Mouse (Mus musculus): ENCODE results near the gene Gm13420.

The Gm13420 gene

DNA sequence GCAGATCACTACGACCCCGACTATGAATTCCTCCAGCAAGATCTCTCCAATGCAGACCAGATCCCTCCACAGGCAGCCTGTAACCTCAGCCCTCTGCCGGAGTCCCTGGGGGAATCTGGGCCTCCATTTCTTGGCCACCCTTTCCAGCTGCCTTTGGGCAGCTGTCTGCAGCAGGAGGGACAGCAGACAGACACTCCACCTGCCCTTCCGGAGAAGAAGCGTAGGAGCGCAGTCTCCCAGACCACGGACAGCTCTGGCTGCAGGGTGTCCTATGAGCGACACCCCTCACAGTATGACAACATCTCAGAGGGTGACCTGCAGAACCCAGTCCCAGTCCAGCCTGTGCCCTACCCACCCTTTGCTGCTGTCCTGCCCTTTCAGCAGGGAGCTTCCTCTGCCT lies 49.3 kb downstream of the Gm13420 start:
- DNase-seq (ENCODE audit: low spot score) = no peak

DNA sequence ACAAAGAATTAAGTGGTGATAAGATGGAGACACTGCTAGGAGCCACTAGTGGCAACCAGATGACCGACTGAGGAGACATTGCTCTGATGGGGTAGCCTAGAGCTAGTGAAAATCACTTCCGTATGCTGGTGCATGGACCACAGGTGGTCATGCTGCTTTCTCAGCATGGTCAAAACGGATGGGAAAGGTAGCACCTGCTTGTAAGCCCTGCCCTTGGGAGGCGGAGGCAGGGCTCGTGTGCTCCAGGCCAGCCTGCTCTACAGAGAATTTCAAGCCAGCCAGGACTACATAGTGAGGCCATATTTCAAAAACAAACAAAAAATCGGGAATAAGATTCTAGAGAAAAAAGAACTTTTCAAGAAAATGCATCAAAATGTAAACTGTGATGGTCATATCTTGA lies 50.1 kb downstream of the Gm13420 start:
- no peak for DNase-seq (ENCODE audit: low spot score)

- no peak for DNase-seq (ENCODE audit: low spot score)
These were observed 50.6 kb downstream of the Gm13420 start for GRCm38 (mm10) chr2:29700898-29701297.

DNA sequence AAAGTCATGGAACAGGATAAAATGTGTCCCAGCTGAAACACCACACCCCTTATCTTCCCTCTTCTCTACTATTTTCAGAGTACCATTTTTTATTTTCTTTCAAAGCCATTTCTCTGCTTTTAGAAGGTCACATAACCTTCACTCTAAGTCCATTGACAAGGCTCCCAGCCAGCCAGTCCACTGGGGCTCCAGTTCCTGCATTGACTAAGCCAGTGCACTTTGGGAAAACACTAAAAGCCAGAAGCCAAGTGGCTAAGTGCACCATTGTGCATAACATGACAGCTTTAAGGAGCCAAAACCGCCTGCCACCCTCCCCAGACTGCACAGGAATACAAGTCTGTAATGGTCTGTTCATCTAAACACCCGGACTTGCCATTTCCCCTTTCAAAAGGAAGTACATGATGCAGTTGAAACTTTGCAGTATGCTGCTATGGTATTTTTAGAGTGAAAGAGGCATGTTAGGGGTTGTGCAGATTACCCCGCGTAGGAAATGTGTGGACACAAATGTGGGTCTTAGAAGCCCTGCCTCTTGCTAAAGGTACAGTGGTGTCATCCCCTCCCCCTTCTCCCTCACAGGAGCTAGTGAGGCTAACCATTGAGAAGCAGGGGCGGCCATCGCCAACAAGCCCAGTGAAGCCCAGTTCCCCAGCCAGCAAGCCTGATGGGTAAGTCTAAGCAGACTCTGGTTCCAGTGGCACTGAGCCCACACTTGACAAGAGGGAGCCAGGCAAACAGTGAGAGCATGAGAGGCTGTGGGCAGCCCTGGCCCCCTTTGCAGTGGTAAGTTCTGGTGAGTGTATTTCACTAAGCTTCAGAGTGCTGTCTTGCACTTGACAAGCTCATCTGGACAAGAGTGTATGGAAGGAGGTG lies 52.8 kb downstream of the Gm13420 start:
- DNase-seq (ENCODE audit: low spot score) = no peak

DNA sequence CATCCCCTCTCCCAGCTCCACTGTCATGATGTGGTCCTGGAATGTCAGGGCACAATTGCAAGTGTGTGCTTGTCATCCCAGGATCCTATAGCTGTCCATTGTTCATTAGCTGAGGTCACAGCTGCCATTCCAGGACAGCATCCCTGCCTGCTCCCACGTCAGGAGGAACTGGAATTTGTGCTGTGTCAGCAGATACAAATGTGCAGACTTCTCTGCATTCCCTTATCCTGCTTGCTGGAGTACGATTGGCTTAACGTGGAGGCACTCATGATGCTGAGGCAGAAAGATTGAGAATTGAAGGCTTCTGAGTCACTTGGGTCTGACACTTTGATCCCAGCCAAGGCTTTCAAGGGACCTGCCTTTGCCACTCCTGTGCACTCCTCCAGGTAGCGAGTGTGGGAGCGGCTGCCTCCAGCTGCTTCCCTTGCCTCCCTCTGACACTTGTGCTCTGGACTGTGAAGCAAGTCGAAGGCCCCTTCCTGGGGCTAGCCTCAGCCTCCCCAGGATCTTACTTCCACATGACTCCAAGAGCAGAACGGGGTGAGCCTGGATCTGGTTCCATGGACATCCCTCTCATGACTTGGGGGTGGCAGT lies 55.2 kb downstream of the Gm13420 start:
- DNase-seq (ENCODE audit: low spot score) = no peak

All from ovary, postnatal 36 days (tissue).